Mouse (Mus musculus) retina, embryonic 14.5 days (tissue): Measurements from ENCODE around the gene Tmem198b.
"Not testable (repeated sequence)": the region's sequence is repeated elsewhere in the genome, so short reads cannot be mapped to it uniquely, and the experiment has no call there.

Source experiments
- DNase-seq: peaks from one replicate; pipeline ENCODE4 v3.0.0-alpha.2; 2015; ENCODE audit warnings: low spot score

Tmem198b gene

GRCm38 (mm10) chr10:128804271-128805091, at the start of gene Tmem198b:
TSS of gene Tmem198b (minus strand) at chr10:128804370.
- peak; percentile 84 for DNase-seq

GRCm38 (mm10) chr10:128850339-128850738, 46.2 kb upstream of the Tmem198b start:
- no peak for DNase-seq

- DNase-seq, result no peak
Observed at GRCm38 (mm10) chr10:128848426-128848825, 44.3 kb upstream of the Tmem198b start.

GRCm38 (mm10) chr10:128846664-128847063, 42.5 kb upstream of the Tmem198b start:
- DNase-seq, result no peak

- peak; percentile 81 for DNase-seq
Observed at GRCm38 (mm10) chr10:128845516-128845915, 41.3 kb upstream of the Tmem198b start.

- no peak for DNase-seq
Observed at GRCm38 (mm10) chr10:128843260-128843659, 39.1 kb upstream of the Tmem198b start.

GRCm38 (mm10) chr10:128840612-128841011, 36.4 kb upstream of the Tmem198b start:
- no peak for DNase-seq

GRCm38 (mm10) chr10:128839434-128839833, 35.3 kb upstream of the Tmem198b start:
- no peak for DNase-seq

- no peak for DNase-seq
Observed at GRCm38 (mm10) chr10:128837400-128837799, 33.2 kb upstream of the Tmem198b start.

- DNase-seq, result no peak
Observed at GRCm38 (mm10) chr10:128823821-128824220, 19.7 kb upstream of the Tmem198b start.

- DNase-seq, result not testable (repeated sequence)
Observed at GRCm38 (mm10) chr10:128823087-128823486, 18.9 kb upstream of the Tmem198b start.

GRCm38 (mm10) chr10:128822135-128822534, 18.0 kb upstream of the Tmem198b start:
- no peak for DNase-seq

GRCm38 (mm10) chr10:128821358-128822056, 17.3 kb upstream of the Tmem198b start, which contains the start of gene Ormdl2:
TSS of gene Ormdl2 (minus strand) at chr10:128821645.
- DNase-seq, result peak; percentile 99

- no peak for DNase-seq
Observed at GRCm38 (mm10) chr10:128820217-128820616, 16.0 kb upstream of the Tmem198b start.

- no peak for DNase-seq
Observed at GRCm38 (mm10) chr10:128817033-128817432, 12.9 kb upstream of the Tmem198b start, which contains the start of gene Sarnp. TSS of gene Sarnp (plus strand) at chr10:128817333.

GRCm38 (mm10) chr10:128807018-128807417, 2.8 kb upstream of the Tmem198b start:
- DNase-seq, result no peak

- DNase-seq, result no peak
Observed at GRCm38 (mm10) chr10:128806086-128806485, 1.9 kb upstream of the Tmem198b start.

- peak; percentile 96 for DNase-seq
Observed at GRCm38 (mm10) chr10:128805092-128806000, 1.2 kb upstream of the Tmem198b start.

GRCm38 (mm10) chr10:128803771-128804270, 349 bp downstream of the Tmem198b start, which contains the start of gene Dnajc14:
TSS of gene Dnajc14 (plus strand) at chr10:128804062.
- no peak for DNase-seq

- DNase-seq, result no peak
Observed at GRCm38 (mm10) chr10:128803361-128803760, 809 bp downstream of the Tmem198b start.

- no peak for DNase-seq
Observed at GRCm38 (mm10) chr10:128802956-128803355, 1.2 kb downstream of the Tmem198b start.
